Mouse (Mus musculus) heart, embryonic 15.5 days (tissue): ENCODE measurements around the gene Gria4. TPM values are rescaled to one million over a fixed set of nuclear protein-coding genes. Genes with fewer than 3 reads are reported as not detected.

Experiments used
- ATAC-seq: fragments of 200-750 bp; cut with Nextera tagmentation; replicated peaks from 2 replicates; pipeline ENCODE4 v1.8.0; 2017; ENCODE audit warnings: low read depth, moderate TSS enrichment; ENCODE audit not compliant: insufficient number of reproducible peaks, insufficient read depth, low FRiP score
- H3K27ac ChIP-seq: fragments of 300-500 bp; sonication (generic); 2 replicates; pipeline ENCODE4 v1.5.1; 2015; ENCODE audit warnings: mild to moderate bottlenecking, inconsistent platforms
- H3K27me3 ChIP-seq: fragments of 300-500 bp; sonication (generic); 2 replicates; pipeline ENCODE4 v1.6.1; 2015; ENCODE audit warnings: inconsistent platforms
- H3K36me3 ChIP-seq: fragments of 300-500 bp; sonication (generic); 2 replicates; pipeline ENCODE4 v1.6.1; 2015; ENCODE audit warnings: mild to moderate bottlenecking, inconsistent platforms
- H3K4me1 ChIP-seq: fragments of 300-500 bp; sonication (generic); replicated peaks from 2 replicates; pipeline ENCODE4 v1.6.1; 2015; ENCODE audit warnings: inconsistent platforms
- H3K4me2 ChIP-seq: fragments of 300-500 bp; sonication (generic); 2 replicates; pipeline ENCODE4 v1.6.1; 2015; ENCODE audit warnings: inconsistent platforms, mild to moderate bottlenecking, moderate library complexity
- H3K4me3 ChIP-seq: fragments of 300-500 bp; sonication (generic); 2 replicates; pipeline ENCODE4 v1.5.1; 2015; ENCODE audit warnings: mild to moderate bottlenecking, inconsistent platforms
- H3K9ac ChIP-seq: fragments of 300-500 bp; sonication (generic); 2 replicates; pipeline ENCODE4 v1.6.1; 2015; ENCODE audit warnings: mild to moderate bottlenecking, inconsistent platforms
- H3K9me3 ChIP-seq: fragments of 300-500 bp; sonication (generic); replicated peaks from 2 replicates; pipeline ENCODE4 v1.6.1; 2016; ENCODE audit warnings: inconsistent platforms
- WGBS: fragments of 180-500 bp; shearing (Covaris S2); methylation state at CpG from one replicate; pipeline ENCODE4 v1.1.7; 2015; ENCODE audit warnings: mixed read lengths; 5-methylcytosine and 5-hydroxymethylcytosine counted together
- polyA plus RNA-seq: library from polyadenylated mRNA; unstranded; fragments of >200 nt; fragmentation: Nextera tagmentation; extraction: Ambion mirVana; gene quantifications from 2 replicates; pipeline ENCODE4 v1.2.1, GENCODE M21; 2015

Gria4 gene
- polyA plus RNA-seq, 1 experiment from 2014 or later: 0.33 TPM

DNA sequence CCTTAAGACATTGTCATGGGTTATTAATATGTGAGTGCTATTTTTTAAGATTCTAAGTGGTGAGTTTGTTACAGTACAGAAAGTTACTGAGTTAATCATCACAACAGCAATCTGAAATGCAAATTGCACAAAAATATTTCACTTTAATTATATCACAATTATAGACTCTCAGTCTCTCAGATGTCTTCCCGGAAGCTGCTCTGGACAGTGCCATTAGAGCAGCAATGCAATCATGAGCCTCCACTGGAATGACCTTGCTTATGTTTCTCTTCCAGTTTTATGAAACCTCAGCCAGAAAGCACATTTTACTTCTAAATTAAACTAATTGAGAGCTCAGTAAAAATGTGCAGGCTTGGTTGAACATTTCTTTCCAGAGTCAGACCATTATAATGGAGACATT, 116.9 kb downstream of the Gria4 start:
- Histone ChIP-seq H3K4me3 (no peak overlapping the region), H3K9ac (no peak overlapping the region), H3K4me1 (no peaks in the 10 kb centered on the region), H3K4me2 (no peak overlapping the region), H3K9me3 (no peaks in the 10 kb centered on the region), H3K36me3 (no peaks in the 10 kb centered on the region), H3K27me3 (no peaks in the 10 kb centered on the region), H3K27ac (no peak overlapping the region)
- 85% methylated on average over 1 of the region's 1 CpGs for WGBS
- ATAC-seq: no peak

DNA sequence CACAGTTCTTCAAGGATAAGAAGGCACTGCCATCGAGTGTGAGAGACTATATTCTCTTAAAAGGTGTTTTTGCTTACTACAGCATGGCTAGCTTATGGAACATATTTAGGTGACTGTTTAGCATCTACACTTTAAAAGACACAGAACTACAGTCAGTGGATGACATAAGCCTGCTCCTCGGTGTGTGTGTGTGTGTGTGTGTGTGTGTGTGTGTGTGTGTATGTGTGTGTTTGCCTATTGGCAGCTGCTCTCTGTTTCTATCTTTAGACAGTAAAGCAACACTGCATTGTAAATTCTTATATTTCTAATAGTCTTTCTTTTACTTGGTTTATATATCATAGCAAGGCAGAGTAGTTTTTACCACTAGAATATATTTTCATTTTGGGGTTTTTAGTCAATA, 130.3 kb downstream of the Gria4 start:
- no peak for ATAC-seq
- Histone ChIP-seq H3K4me1 (no peaks in the 10 kb centered on the region), H3K4me2 (no peak overlapping the region), H3K4me3 (no peak overlapping the region), H3K9ac (no peak overlapping the region), H3K9me3 (no peaks in the 10 kb centered on the region), H3K27me3 (no peaks in the 10 kb centered on the region), H3K36me3 (no peaks in the 10 kb centered on the region), H3K27ac (no peak overlapping the region)
- WGBS: 49% methylated on average over 2 of the region's 2 CpGs

DNA sequence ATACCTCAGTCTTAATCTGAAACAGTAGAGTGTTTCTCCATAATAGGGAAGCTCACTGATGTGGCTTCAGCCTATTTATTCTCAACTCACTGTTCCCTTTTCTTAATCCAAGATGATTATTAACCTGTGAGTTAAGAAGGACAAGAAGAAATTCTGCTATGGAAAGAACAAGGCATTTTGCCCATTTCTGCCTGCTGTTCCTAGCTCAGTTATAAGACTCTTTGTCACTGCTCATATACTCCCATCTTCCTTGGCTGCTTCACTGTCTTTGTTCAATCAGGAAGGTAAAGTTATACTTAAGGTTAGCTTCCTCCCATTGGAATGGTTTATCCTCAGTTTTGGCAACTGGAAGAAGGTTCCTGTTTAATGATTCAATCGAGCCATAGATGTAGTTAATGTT, 133.6 kb downstream of the Gria4 start:
- H3K4me2 ChIP-seq: no peak overlapping the region
- WGBS: 54% methylated on average over 1 of the region's 1 CpGs

DNA sequence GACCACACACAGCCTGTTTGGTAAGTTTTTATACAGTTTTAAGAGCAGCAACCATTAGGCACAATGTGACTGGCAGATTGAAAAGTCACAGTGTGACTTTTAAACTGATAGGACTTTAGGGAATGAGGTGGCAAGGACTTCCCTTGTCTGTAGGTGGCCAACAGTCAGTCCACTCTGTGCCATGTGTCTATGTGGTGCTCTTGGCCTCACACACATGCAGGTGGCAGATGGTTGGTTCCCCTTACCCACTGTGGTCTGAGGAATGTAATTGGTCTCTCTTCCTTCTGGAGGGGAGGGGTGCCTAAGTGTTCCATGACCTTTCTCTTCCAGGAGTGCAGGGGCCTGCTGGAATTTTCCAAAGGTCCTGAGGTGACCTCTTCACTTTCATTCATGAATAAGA, 137.1 kb downstream of the Gria4 start:
- no peak overlapping the region for H3K4me2 ChIP-seq
- no peak overlapping the region for H3K27ac ChIP-seq
- no peaks in the 10 kb centered on the region for H3K27me3 ChIP-seq
- no peak overlapping the region for H3K9ac ChIP-seq
- no peak overlapping the region for H3K4me3 ChIP-seq
- no peak for ATAC-seq
- no peaks in the 10 kb centered on the region for H3K4me1 ChIP-seq
- H3K9me3 ChIP-seq: no peaks in the 10 kb centered on the region
- H3K36me3 ChIP-seq: no peaks in the 10 kb centered on the region

More for the DNA sequence above, 133.6 kb downstream of the Gria4 start:
- H3K4me3 ChIP-seq: no peak overlapping the region
- no peaks in the 10 kb centered on the region for H3K4me1 ChIP-seq
- H3K9ac ChIP-seq: no peak overlapping the region
- ATAC-seq: no peak
- H3K36me3 ChIP-seq: no peaks in the 10 kb centered on the region
- no peaks in the 10 kb centered on the region for H3K9me3 ChIP-seq
- H3K27ac ChIP-seq: no peak overlapping the region
- H3K27me3 ChIP-seq: no peaks in the 10 kb centered on the region

DNA sequence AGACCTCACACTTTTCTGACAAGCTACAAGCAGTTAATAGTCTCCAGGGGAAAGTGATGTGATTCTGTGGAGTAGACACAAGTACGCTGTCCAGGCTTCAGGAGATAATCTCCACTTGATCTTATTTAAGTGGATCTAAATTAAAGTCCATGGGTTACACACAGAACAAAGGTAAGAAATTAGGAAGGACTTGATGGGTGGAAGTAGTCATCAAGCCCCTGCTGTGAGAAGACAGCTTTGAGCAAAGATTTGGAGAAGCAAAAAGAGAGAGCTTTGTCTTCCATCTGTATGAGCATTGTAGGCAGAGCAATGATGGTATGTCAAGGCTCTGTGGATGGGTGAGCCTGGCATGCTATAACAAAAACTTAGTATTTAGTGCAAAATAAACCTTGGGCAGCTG, 141.7 kb downstream of the Gria4 start:
- no peak overlapping the region for H3K4me3 ChIP-seq
- H3K4me2 ChIP-seq: no peak overlapping the region
- H3K27me3 ChIP-seq: no peaks in the 10 kb centered on the region
- no peaks in the 10 kb centered on the region for H3K9me3 ChIP-seq
- WGBS: 78% methylated on average over 1 of the region's 1 CpGs
- no peak overlapping the region for H3K27ac ChIP-seq
- no peaks in the 10 kb centered on the region for H3K4me1 ChIP-seq
- no peak for ATAC-seq
- no peak overlapping the region for H3K9ac ChIP-seq
- no peaks in the 10 kb centered on the region for H3K36me3 ChIP-seq

DNA sequence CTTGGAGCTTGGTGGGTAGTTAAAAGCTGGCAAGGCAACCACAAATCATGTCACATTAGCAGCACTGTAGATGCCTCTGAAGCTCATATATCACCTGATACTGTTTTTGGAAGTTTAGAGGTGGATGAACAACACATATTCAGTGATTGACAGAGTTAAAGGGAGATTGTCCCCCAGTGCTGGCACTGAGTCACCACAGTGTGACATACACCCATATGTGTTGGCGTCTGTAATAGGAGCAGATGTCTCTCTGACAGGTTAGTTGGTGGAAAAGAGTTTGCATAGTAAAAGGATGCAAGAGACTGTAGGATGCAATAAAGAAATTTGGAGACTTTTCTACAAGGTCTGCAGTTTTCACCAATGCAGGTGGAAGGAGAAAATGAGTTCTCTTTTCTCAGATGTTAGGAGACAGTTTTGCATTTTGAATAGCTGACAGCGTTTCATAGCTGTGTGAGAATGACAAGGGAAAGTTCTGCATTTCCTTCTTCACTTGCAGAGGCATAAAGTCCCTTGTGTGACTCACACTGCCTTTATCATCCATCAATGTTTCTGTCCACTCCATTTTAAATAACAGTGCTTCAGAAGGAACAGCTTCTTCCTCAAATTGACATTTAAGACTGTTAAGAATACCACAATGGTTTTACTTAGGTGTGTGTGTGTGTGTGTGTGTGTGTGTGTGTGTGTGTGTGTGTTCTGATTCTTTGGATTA, 156.7 kb downstream of the Gria4 start:
- Histone ChIP-seq H3K27me3 (no peaks in the 10 kb centered on the region), H3K9ac (no peak overlapping the region), H3K27ac (no peak overlapping the region), H3K4me3 (no peak overlapping the region), H3K4me2 (no peak overlapping the region), H3K36me3 (no peaks in the 10 kb centered on the region), H3K4me1 (no peaks in the 10 kb centered on the region), H3K9me3 (no peaks in the 10 kb centered on the region)
- 47% methylated on average over 2 of the region's 2 CpGs for WGBS
- no peak for ATAC-seq

DNA sequence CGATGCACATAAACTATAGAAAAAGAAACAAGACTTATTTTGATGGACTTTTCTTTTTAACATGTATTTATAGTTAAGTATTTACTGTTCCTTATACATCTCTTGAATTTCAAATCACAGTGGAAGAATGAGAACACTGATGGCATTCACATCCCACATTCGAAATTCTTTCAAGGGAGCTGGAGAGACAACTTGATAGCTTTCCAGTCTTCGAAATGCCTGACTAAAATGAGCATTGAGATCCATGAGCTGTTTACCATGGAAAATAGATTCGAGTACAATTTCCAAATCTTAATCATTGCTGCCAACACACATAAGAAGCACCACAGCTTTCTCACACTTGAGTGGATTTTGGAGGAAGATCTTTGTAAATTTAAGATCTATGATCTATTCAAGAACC, 164.1 kb downstream of the Gria4 start:
- Histone ChIP-seq H3K4me1 (no peaks in the 10 kb centered on the region), H3K4me2 (no peak overlapping the region), H3K27ac (no peak overlapping the region), H3K9ac (no peak overlapping the region), H3K9me3 (no peaks in the 10 kb centered on the region), H3K27me3 (no peaks in the 10 kb centered on the region), H3K4me3 (no peak overlapping the region), H3K36me3 (no peaks in the 10 kb centered on the region)
- 65% methylated on average over 4 of the region's 4 CpGs for WGBS
- ATAC-seq: no peak

DNA sequence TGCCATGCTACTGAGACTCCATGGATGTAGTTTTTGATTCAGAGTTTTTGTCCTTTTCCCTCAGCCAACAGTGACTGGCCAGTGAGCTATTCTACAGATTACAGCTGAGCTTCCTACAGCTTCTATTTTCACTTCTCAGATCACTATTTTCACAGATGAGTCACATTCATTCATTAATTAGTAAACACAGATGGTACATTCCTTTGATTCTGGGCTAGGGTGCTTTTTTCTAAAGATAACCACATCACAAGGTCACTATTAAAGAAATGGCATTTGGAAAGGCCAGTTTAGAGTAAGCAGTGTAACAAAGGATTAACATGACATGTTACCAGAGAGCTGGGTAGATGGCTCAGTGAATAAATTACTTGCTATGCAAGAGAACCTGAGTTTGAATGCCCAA, 180.7 kb downstream of the Gria4 start:
- Histone ChIP-seq H3K4me2 (no peak overlapping the region), H3K4me3 (no peak overlapping the region), H3K27ac (no peak overlapping the region), H3K4me1 (no peaks in the 10 kb centered on the region), H3K27me3 (no peaks in the 10 kb centered on the region), H3K9ac (no peak overlapping the region), H3K36me3 (no peaks in the 10 kb centered on the region), H3K9me3 (no peaks in the 10 kb centered on the region)
- no peak for ATAC-seq

DNA sequence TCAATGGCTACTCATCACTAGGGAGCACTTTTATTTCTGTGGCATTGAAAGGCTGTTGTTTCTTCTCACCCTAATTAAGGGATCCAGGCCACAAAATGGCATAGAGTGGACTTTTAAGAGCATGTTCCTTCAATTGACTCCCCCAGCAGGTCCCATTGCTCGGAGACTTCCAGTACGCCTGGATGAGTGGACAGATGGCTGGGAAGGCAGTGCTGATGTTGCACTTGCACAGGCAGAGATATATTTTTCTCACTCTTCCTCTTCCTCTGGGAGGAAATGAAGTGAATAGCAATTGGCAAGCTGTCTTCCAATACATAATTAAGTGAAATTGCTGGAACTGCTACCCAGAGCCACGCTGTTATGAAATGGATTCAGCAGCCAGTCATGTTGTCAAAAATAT, 190.7 kb downstream of the Gria4 start:
- Histone ChIP-seq H3K27ac (no peak overlapping the region), H3K27me3 (no peaks in the 10 kb centered on the region), H3K4me2 (no peak overlapping the region), H3K9me3 (no peaks in the 10 kb centered on the region), H3K4me1 (no peaks in the 10 kb centered on the region), H3K9ac (no peak overlapping the region), H3K4me3 (no peak overlapping the region), H3K36me3 (no peaks in the 10 kb centered on the region)
- 79% methylated on average over 3 of the region's 3 CpGs for WGBS
- ATAC-seq: no peak

DNA sequence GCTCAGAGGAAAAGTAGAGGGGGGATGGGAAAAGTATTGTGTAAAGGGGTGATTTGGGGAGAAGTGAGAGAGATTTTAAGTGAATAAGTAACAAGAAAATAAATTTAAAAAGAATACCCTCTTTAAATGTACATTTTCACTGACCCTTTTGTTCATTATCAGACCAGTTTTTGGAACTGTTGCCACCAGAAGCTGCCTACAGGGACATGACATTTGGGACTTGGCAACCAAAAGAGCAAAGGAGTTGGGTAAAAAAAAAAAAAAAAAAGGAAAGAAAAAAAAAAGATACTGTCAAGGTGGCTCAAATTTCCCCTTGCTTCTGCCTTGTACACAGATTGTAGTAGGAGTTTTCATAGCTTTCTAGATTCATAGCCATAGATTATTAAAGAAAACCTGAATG, 191.8 kb downstream of the Gria4 start:
- no peak overlapping the region for H3K4me3 ChIP-seq
- no peaks in the 10 kb centered on the region for H3K4me1 ChIP-seq
- ATAC-seq: no peak
- no peaks in the 10 kb centered on the region for H3K36me3 ChIP-seq
- no peaks in the 10 kb centered on the region for H3K9me3 ChIP-seq
- no peaks in the 10 kb centered on the region for H3K27me3 ChIP-seq
- no peak overlapping the region for H3K9ac ChIP-seq
- no peak overlapping the region for H3K4me2 ChIP-seq
- no peak overlapping the region for H3K27ac ChIP-seq

DNA sequence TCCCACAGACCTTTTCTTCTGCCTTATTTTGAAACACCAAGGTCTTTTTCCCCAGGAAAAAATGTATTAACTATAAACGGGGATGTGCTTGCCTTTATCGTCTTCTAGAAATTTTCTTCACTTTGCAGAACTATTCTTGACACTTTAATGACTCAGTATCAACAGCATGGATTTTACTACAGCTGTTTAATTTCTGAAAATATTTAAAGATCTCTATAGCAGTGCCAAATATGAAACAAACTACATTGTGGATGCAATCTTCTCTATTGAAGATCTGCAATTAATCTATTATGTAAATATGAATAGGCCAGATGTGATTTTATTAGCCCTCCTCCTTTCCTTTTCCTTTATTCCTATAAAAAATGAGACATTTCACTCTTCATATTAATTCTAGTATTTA, 194.2 kb downstream of the Gria4 start:
- Histone ChIP-seq H3K9ac (no peak overlapping the region), H3K27ac (no peak overlapping the region), H3K4me2 (no peak overlapping the region), H3K9me3 (no peaks in the 10 kb centered on the region), H3K36me3 (no peaks in the 10 kb centered on the region), H3K27me3 (no peaks in the 10 kb centered on the region), H3K4me3 (no peak overlapping the region), H3K4me1 (no peaks in the 10 kb centered on the region)
- 63% methylated on average over 2 of the region's 2 CpGs for WGBS
- no peak for ATAC-seq

DNA sequence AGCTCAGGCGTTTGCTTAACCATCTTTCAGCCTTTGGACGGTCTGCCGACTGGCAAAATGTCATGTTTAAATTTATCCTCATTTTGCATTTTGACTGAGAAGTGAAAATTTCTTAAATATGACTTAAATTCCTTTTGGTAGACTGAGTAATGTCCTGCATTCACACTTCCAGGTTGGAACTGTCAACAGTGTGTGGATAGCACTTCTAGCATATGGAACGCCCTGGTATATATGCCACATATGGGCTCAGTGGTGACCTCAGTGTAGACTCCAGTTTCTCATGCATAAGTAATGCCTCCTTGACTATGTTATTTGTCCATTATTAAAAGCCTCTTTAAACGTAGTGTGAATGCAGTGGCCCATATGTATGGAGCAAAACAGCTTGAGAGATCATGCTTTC, 222.4 kb downstream of the Gria4 start:
- Histone ChIP-seq H3K27me3 (no peaks in the 10 kb centered on the region), H3K9me3 (no peaks in the 10 kb centered on the region), H3K9ac (no peak overlapping the region), H3K27ac (no peak overlapping the region), H3K4me3 (no peak overlapping the region), H3K36me3 (no peaks in the 10 kb centered on the region), H3K4me2 (no peak overlapping the region), H3K4me1 (no peaks in the 10 kb centered on the region)
- 71% methylated on average over 5 of the region's 5 CpGs for WGBS
- no peak for ATAC-seq
